Mouse (Mus musculus) myocyte (in vitro differentiated cells): ENCODE measurements around the gene Ankrd52. TPM values are rescaled to one million over a fixed set of nuclear protein-coding genes. Genes with fewer than 3 reads are reported as not detected.

Source experiments
- H3K27me3 ChIP-seq: one replicate; pipeline ENCODE4 v1.6.1; 2011; ENCODE audit not compliant: control insufficient read depth, insufficient read depth, insufficient read length
- H3K36me3 ChIP-seq: one replicate; pipeline ENCODE4 v1.6.1; 2011; ENCODE audit not compliant: control insufficient read depth, insufficient read depth
- H3K4me2 ChIP-seq: one replicate; pipeline ENCODE4 v1.6.1; 2011; ENCODE audit warnings: low read depth, control low read depth
- H3K4me3 ChIP-seq: one replicate; pipeline ENCODE4 v1.5.1; 2011; ENCODE audit warnings: mild to moderate bottlenecking, control low read depth, moderate library complexity
- H3K79me2 ChIP-seq: one replicate; pipeline ENCODE4 v1.6.1; 2011; ENCODE audit not compliant: control insufficient read depth, insufficient read depth
- H3ac ChIP-seq: one replicate; pipeline ENCODE4 v1.6.1; 2011; ENCODE audit not compliant: control insufficient read depth, insufficient read length
- CEBPB ChIP-seq: IDR thresholded peaks from 2 replicates; pipeline ENCODE4 v1.6.1; 2011; ENCODE audit warnings: mild to moderate bottlenecking, moderate library complexity; ENCODE audit not compliant: poor library complexity, insufficient read depth, severe bottlenecking
- E2F4 ChIP-seq: IDR thresholded peaks from one replicate; pipeline ENCODE4 v1.6.1; 2011; ENCODE audit warnings: mild to moderate bottlenecking, control low read depth, moderate library complexity; ENCODE audit not compliant: insufficient read depth
- MAX ChIP-seq: IDR thresholded peaks from one replicate; pipeline ENCODE4 v1.6.1; 2011; ENCODE audit warnings: low read depth, mild to moderate bottlenecking, control low read depth
- MYOD1 ChIP-seq, 3 experiments: IDR thresholded peaks; one replicate each; pipeline ENCODE4 v1.6.1; 2011; ENCODE audit warnings: control low read depth in 2 of 3, low read depth in 2 of 3, mild to moderate bottlenecking in 2 of 3, moderate library complexity in 1 of 3; ENCODE audit not compliant: insufficient read length in 2 of 3, control insufficient read depth in 1 of 3
- MYOG ChIP-seq, 3 experiments: IDR thresholded peaks; one replicate each; pipeline ENCODE4 v1.6.1; 2011; ENCODE audit warnings: control low read depth in 2 of 3, low read depth in 2 of 3, mild to moderate bottlenecking in 2 of 3; ENCODE audit not compliant: insufficient read length in 2 of 3, control insufficient read depth in 1 of 3, insufficient read depth in 1 of 3
- POLR2A ChIP-seq: IDR thresholded peaks from one replicate; pipeline ENCODE4 v1.6.1; 2011; ENCODE audit warnings: low read depth, mild to moderate bottlenecking, control low read depth, moderate library complexity; ENCODE audit not compliant: insufficient read length
- POLR2AphosphoS2 ChIP-seq: IDR thresholded peaks from one replicate; pipeline ENCODE4 v1.6.1; 2011; ENCODE audit warnings: low read depth, control low read depth; ENCODE audit not compliant: insufficient read length
- REST ChIP-seq: IDR thresholded peaks from one replicate; pipeline ENCODE4 v1.6.1; 2011; ENCODE audit warnings: mild to moderate bottlenecking, control low read depth, moderate library complexity; ENCODE audit not compliant: insufficient read depth, insufficient read length
- SRF ChIP-seq: IDR thresholded peaks from one replicate; pipeline ENCODE4 v1.6.1; 2011; ENCODE audit warnings: low read depth; ENCODE audit not compliant: control insufficient read depth, insufficient read length
- TCF12 ChIP-seq: IDR thresholded peaks from one replicate; pipeline ENCODE4 v1.6.1; 2011; ENCODE audit warnings: mild to moderate bottlenecking, control low read depth; ENCODE audit not compliant: poor library complexity, insufficient read depth, severe bottlenecking
- TCF3 ChIP-seq: IDR thresholded peaks from one replicate; pipeline ENCODE4 v1.6.1; 2011; ENCODE audit warnings: low read depth, control low read depth; ENCODE audit not compliant: insufficient read length
- USF1 ChIP-seq: IDR thresholded peaks from one replicate; pipeline ENCODE4 v1.6.1; 2011; ENCODE audit warnings: low read depth, mild to moderate bottlenecking, control low read depth, moderate library complexity
- polyA plus RNA-seq: library from polyadenylated mRNA; unstranded; fragments of >200 nt; fragmentation: generic; extraction: Trizol; gene quantifications from one replicate; pipeline ENCODE4 v1.2.1, GENCODE M21; 2012; ENCODE audit warnings: missing spikeins

Ankrd52 gene
- polyA plus RNA-seq, 1 experiment: 30.8 TPM

DNA sequence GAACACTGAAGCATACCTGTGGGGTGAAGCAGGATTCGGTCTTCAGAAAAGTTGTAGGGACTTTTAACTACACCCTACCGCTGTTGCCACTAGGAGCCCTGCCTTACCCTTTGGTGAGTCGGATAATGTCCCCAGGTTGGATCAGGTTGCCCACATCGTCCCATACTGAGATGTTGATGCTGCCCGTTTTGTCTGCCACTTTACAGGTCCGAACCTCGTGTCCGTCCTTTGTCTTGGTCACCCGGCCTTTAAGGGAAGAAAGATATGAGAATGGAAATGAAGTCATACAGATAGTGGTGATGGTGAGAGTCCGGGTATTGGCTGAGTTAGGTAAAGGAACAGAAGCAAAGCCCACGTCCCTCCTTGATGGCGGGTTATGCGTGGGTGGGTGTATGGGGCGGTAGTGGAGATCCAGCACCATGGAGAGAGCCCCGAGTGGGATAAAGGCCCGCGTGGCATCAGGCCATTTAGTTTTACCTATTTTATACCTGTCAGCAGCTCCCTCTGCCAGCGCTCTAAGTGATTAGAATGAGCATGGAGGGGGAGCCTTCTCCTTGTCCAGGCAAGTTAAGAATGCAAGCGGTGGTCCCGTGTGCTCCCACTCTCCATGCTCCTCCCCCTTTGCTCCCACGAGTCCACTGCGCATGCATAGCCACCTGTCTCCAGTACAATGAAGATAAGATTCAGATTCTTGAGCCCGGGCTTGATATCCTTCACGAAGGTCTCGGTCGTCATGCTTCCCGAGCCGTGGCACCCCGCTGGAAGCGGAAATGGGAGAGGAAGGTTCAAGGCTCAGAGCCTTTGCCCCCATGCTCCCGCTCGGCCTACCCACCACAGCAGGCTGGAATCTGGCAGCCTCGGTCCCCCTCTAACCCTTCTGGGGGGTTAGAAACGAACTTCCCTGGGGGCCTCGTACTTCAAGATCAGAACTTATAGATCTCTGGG lies 31.9 kb downstream of the Ankrd52 start:
- Histone ChIP-seq H3K27me3 (no peaks in the 10 kb centered on the region), H3K79me2 (peaks cover 23% of the 10 kb centered on the region), H3K4me2 (peak overlapping the region; percentile 99), H3K36me3 (peaks cover 8% of the 10 kb centered on the region), H3ac (peak overlapping the region; percentile 27), H3K4me3 (peak overlapping the region; percentile 96)
- TF ChIP-seq TCF12 (no peak), REST (peak; percentile 68)

DNA sequence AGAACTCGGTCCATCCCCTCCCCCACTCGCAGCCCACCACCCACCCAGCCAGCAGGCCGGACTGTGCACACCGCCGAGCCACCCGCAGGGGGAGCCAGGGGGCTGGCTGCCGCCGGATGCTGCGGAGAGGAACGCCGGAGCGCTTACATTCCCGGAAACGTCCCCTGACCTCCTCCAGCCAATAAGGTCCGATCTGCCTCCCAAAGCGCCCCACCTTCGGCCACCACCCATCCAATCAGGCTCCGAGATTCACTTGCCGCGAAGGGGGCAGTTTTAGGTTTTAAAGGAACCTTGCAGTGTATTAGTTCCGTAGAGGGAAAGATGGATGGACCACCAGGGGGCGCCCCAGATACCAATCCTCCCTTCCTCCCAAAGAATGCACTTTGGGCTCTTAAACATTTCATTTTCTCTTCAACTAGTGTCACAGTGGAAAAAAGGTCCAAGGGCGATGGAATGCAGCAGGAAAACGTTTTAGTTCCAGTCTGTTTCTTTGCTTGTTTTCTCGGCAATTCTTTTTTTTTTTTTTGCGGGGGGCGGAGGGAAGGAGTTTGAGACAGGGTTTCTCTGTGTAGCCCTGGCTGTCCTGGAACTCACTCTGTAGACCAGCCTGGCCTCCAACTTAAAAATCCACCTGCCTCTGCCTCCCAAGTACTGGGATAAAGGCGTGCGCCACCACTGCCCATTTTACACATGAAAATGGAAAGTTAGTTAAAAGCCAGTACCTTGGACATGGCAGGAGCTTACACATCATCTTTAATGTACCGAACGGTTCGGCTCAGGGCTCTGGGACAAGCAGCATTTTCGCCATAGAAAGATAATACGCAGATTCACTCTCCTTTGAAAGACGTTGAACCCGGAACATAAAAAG lies 33.0 kb downstream of the Ankrd52 start:
- H3K4me2 ChIP-seq: peak overlapping the region; percentile 99
- peaks cover 10% of the 10 kb centered on the region for H3K36me3 ChIP-seq
- peaks cover 34% of the 10 kb centered on the region for H3K79me2 ChIP-seq
- TF ChIP-seq REST: no peak
- peak in 1 of 3 experiments; percentile 25 for TF ChIP-seq MYOG (IDR thresholded peaks at IDR 0.05; ENCODE audit: control insufficient read depth in 1 of 3, insufficient read depth in 1 of 3, insufficient read length in 2 of 3, low read depth in 2 of 3)
- TF ChIP-seq MAX: no peak
- TF ChIP-seq MYOD1 (IDR thresholded peaks at IDR 0.05; ENCODE audit: control insufficient read depth in 1 of 3, insufficient read length in 2 of 3, low read depth in 2 of 3): peak in 1 of 3 experiments; percentile 23
- no peak for TF ChIP-seq USF1
- TF ChIP-seq POLR2AphosphoS2: peak; percentile 68
- TF ChIP-seq CEBPB: no peak
- peak; percentile 73 for TF ChIP-seq E2F4
- TF ChIP-seq TCF3: no peak
- TF ChIP-seq POLR2A: peak; percentile 52
- no peak for TF ChIP-seq TCF12
- no peak for TF ChIP-seq SRF
- peak overlapping the region; percentile 96 for H3K4me3 ChIP-seq
- peak overlapping the region; percentile 64 for H3ac ChIP-seq
- no peaks in the 10 kb centered on the region for H3K27me3 ChIP-seq

DNA sequence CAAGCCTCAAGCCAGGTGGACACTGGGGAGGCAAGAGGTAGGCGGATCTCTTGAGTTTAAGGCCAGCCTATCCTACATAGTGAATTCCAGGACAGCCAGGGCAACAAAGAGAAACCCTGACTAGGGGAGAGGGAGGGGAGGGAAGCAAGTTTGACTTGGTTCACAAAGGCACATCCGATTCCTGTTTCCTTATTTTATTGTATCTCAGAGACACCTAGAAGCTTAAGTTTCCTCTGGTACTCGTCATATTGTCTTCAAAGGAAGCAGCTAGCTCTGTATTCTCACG lies 33.6 kb downstream of the Ankrd52 start:
- TF ChIP-seq SRF (no peak), MYOD1 (IDR thresholded peaks at IDR 0.05; ENCODE audit: control insufficient read depth in 1 of 3, insufficient read length in 2 of 3, low read depth in 2 of 3) (no peak), CEBPB (no peak), POLR2A (no peak), MYOG (IDR thresholded peaks at IDR 0.05; ENCODE audit: control insufficient read depth in 1 of 3, insufficient read depth in 1 of 3, insufficient read length in 2 of 3, low read depth in 2 of 3) (no peak), TCF12 (no peak), USF1 (no peak), POLR2AphosphoS2 (no peak), MAX (no peak), REST (no peak)
- Histone ChIP-seq H3K4me2 (peak overlapping the region; percentile 99), H3K79me2 (peaks cover 39% of the 10 kb centered on the region), H3K27me3 (no peaks in the 10 kb centered on the region), H3K36me3 (peaks cover 16% of the 10 kb centered on the region), H3ac (peak overlapping the region; percentile 64), H3K4me3 (peak overlapping the region; percentile 96)

DNA sequence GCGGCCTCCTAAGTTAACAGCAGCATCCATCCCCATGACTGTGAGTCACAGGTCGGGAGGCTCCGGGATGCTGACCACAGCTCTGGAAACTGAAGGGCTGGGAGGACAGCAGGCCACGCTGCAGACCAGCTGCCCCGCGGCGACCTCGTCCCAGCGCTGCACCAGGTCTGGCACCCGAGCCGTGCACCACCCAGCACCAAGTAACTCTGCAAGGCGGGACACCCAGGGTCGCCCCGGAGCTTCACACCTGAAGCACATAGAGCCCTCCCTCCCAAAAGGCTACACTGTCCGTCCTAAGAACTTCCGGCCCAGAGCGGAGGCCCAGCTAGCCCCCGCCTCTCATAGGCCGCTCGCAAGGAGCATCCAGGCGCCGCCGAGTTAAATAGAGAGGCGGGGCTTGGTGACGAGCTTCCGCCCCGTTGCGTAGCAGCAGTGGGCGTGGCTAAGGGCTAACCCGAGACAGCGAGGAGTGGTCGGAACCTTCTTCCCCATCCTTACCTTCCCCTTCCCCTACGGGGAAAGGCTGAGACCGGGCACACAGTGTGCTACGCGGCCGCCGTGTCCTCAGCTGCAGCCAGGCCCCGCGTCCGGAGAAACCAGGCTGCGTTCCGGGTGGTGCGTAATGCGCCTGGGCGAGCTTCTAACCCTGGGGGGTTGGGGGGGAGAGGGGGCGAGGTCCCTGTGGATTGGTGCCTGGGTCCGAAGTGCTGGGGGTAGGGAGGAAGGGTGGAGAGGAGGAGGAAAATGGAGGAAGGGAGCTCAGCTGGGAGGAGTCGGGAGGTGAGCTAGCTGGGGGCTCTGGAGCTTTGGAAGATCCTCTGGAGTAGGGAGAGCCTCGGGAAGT lies 34.5 kb downstream of the Ankrd52 start, which contains the start of the genes Nabp2 and Rnf41:
Gene Nabp2, minus strand, starts transcription at position 282 of the 844 bp plus-strand sequence.
Gene Rnf41, plus strand, starts transcription at position 447 of the 844 bp plus-strand sequence.
- peak within 1 kb of the TSS; percentile 96 for H3K4me3 ChIP-seq
- H3K4me2 ChIP-seq: peak within 1 kb of the TSS; percentile 99
- H3K79me2 ChIP-seq: peaks cover 39% of the 10 kb centered on the region
- peaks cover 24% of the 10 kb centered on the region for H3K36me3 ChIP-seq
- no peak for TF ChIP-seq TCF12
- TF ChIP-seq E2F4: no peak
- no peak for TF ChIP-seq MAX
- TF ChIP-seq CEBPB: no peak
- TF ChIP-seq REST: peak; percentile 1
- TF ChIP-seq USF1: no peak
- peak; percentile 62 for TF ChIP-seq SRF
- peak; percentile 56 for TF ChIP-seq POLR2A
- TF ChIP-seq MYOG (IDR thresholded peaks at IDR 0.05; ENCODE audit: control insufficient read depth in 1 of 3, insufficient read depth in 1 of 3, insufficient read length in 2 of 3, low read depth in 2 of 3): peak in 1 of 3 experiments; percentile 60
- peak; percentile 80 for TF ChIP-seq POLR2AphosphoS2
- TF ChIP-seq MYOD1 (IDR thresholded peaks at IDR 0.05; ENCODE audit: control insufficient read depth in 1 of 3, insufficient read length in 2 of 3, low read depth in 2 of 3): peak in 2 of 3 experiments; percentile 15 to 72
- TF ChIP-seq TCF3: peak; percentile 22
- H3K27me3 ChIP-seq: no peaks in the 10 kb centered on the region
- peak within 1 kb of the TSS; percentile 64 for H3ac ChIP-seq
